ENCODE assay signal across 24 mouse cellular contexts in genomic region chr4:75115346-75115745, GRCm38 (mm10).
"Had no signal": no experiment of that assay in that cellular context is flagged by ENCODE, and none has a peak within 500 bp of the region (broad histone marks: within the 10 kb centered on the region; RNA-seq: fewer than 3 reads in every experiment).

No protein-coding gene starts in this region.

- H3K36me3 ChIP-seq: limb, embryonic 10.5 days; limb, embryonic 13.5 days; liver, embryonic 12.5 days; liver, embryonic 15.5 days; lung, embryonic 15.5 days; midbrain, embryonic 13.5 days had no signal

- DNase-seq: kidney, adult 18-20 months; kidney, adult 9 months; kidney, postnatal 25 days; layer of hippocampus, adult 9-11 months; liver; lung, adult 18-20 months; lung, postnatal 10 days; lung, postnatal 36 days; retina, postnatal 1 day; right cerebral cortex, postnatal 25 days; spleen, adult 18-20 months; thymus, adult 2 months; thymus, postnatal 14 days; thymus, postnatal 4 days had no signal

- ATAC-seq: intestine, embryonic 16.5 days; liver, embryonic 12.5 days; midbrain, embryonic 13.5 days had no signal

- H3K27me3 ChIP-seq: limb, embryonic 13.5 days; liver, embryonic 12.5 days; liver, embryonic 15.5 days; lung, embryonic 15.5 days; megakaryocyte, embryonic 14.5 days; midbrain, embryonic 13.5 days had no signal

- H3K4me2 ChIP-seq: limb, embryonic 13.5 days; liver, embryonic 12.5 days; liver, embryonic 15.5 days; lung, embryonic 15.5 days; midbrain, embryonic 13.5 days had no signal

- H3K9me3 ChIP-seq: limb, embryonic 10.5 days; limb, embryonic 13.5 days; liver, embryonic 12.5 days; liver, embryonic 15.5 days; lung, embryonic 15.5 days; megakaryocyte, embryonic 14.5 days; midbrain, embryonic 13.5 days had no signal

- H3K4me1 ChIP-seq: limb, embryonic 10.5 days; limb, embryonic 13.5 days; liver, embryonic 12.5 days; liver, embryonic 15.5 days; lung, embryonic 15.5 days; megakaryocyte, embryonic 14.5 days; midbrain, embryonic 13.5 days had no signal

- H3K27ac ChIP-seq: kidney, postnatal 0 days; layer of hippocampus, adult 2 months; limb, embryonic 10.5 days; limb, embryonic 13.5 days; liver, embryonic 12.5 days; liver, embryonic 15.5 days; lung, embryonic 15.5 days; midbrain, embryonic 13.5 days had no signal

- H3K4me3 ChIP-seq: layer of hippocampus, adult 2 months; limb, embryonic 10.5 days; limb, embryonic 13.5 days; liver, embryonic 12.5 days; liver, embryonic 15.5 days; lung, embryonic 15.5 days; megakaryocyte, embryonic 14.5 days; midbrain, embryonic 13.5 days had no signal

- H3K9ac ChIP-seq: limb, embryonic 13.5 days; liver, embryonic 12.5 days; liver, embryonic 15.5 days; lung, embryonic 15.5 days; midbrain, embryonic 13.5 days had no signal
